Mouse (Mus musculus): ENCODE data around the gene Dnajc25. TPM values are rescaled to one million over a fixed set of nuclear protein-coding genes. Genes with fewer than 3 reads are reported as not detected.

The Dnajc25 gene
- polyA plus RNA-seq, 1 experiment from 2014 or later: 6.5 TPM

- Histone ChIP-seq H3K9me3 (ENCODE audit: control insufficient read depth, low read length) (no peaks in the 10 kb centered on the region), H3K9ac (ENCODE audit: low read depth, low read length) (no peak overlapping the region), H3K4me2 (replicated peaks; ENCODE audit: low read depth, low read length) (no peak overlapping the region), H3K27ac (ENCODE audit: low read depth, low read length) (no peak overlapping the region), H3K36me3 (ENCODE audit: control insufficient read depth, insufficient read depth, low read length) (no peaks in the 10 kb centered on the region), H3K27me3 (ENCODE audit: control insufficient read depth, insufficient read depth, low read length) (no peaks in the 10 kb centered on the region), H3K4me3 (ENCODE audit: low read depth, low read length) (no peak overlapping the region), H3K4me1 (replicated peaks; ENCODE audit: control insufficient read depth, insufficient read depth, low read length) (no peaks in the 10 kb centered on the region)
- 97% methylated on average over 1 of the region's 1 CpGs for WGBS
- DNase-seq (ENCODE audit: low spot score): no peak
- ATAC-seq (ENCODE audit: low FRiP score): no peak
These were observed 3.8 kb downstream of the Dnajc25 start for GRCm38 (mm10) chr4:58998688-58999087.

- H3K9me3 ChIP-seq (ENCODE audit: control insufficient read depth, low read length): no peaks in the 10 kb centered on the region
- no peaks in the 10 kb centered on the region for H3K27me3 ChIP-seq (ENCODE audit: control insufficient read depth, insufficient read depth, low read length)
- no peak overlapping the region for H3K4me3 ChIP-seq (ENCODE audit: low read depth, low read length)
- H3K27ac ChIP-seq (ENCODE audit: low read depth, low read length): no peak overlapping the region
- ATAC-seq (ENCODE audit: low FRiP score): no peak
- peak; percentile 76 for DNase-seq (ENCODE audit: low spot score)
- WGBS: 22% methylated on average over 2 of the region's 2 CpGs
- no peak overlapping the region for H3K4me2 ChIP-seq (replicated peaks; ENCODE audit: low read depth, low read length)
- H3K4me1 ChIP-seq (replicated peaks; ENCODE audit: control insufficient read depth, insufficient read depth, low read length): no peaks in the 10 kb centered on the region; the same call in 1 of the 2 replicates
- no peaks in the 10 kb centered on the region for H3K36me3 ChIP-seq (ENCODE audit: control insufficient read depth, insufficient read depth, low read length)
- no peak overlapping the region for H3K9ac ChIP-seq (ENCODE audit: low read depth, low read length)
These were observed 4.8 kb downstream of the Dnajc25 start for GRCm38 (mm10) chr4:58999686-59000085.

GRCm38 (mm10) chr4:59000614-59001013 lies 5.8 kb downstream of the Dnajc25 start:
- WGBS: 2% methylated on average over 2 of the region's 2 CpGs
- H3K4me3 ChIP-seq (ENCODE audit: low read depth, low read length): no peak overlapping the region
- H3K27me3 ChIP-seq (ENCODE audit: control insufficient read depth, insufficient read depth, low read length): no peaks in the 10 kb centered on the region
- DNase-seq (ENCODE audit: low spot score) (peak; percentile 36), ATAC-seq (ENCODE audit: low FRiP score) (no peak)
- H3K27ac ChIP-seq (ENCODE audit: low read depth, low read length): no peak overlapping the region
- H3K9ac ChIP-seq (ENCODE audit: low read depth, low read length): no peak overlapping the region
- H3K4me1 ChIP-seq (replicated peaks; ENCODE audit: control insufficient read depth, insufficient read depth, low read length): no peaks in the 10 kb centered on the region; the same call in 1 of the 2 replicates
- H3K9me3 ChIP-seq (ENCODE audit: control insufficient read depth, low read length): no peaks in the 10 kb centered on the region
- no peak overlapping the region for H3K4me2 ChIP-seq (replicated peaks; ENCODE audit: low read depth, low read length)
- H3K36me3 ChIP-seq (ENCODE audit: control insufficient read depth, insufficient read depth, low read length): no peaks in the 10 kb centered on the region

GRCm38 (mm10) chr4:59002948-59003805 lies 8.3 kb downstream of the Dnajc25 start, which contains the start of gene Gm20503:
Gene Gm20503, plus strand, starts transcription at chr4:59003210.
- peak within 1 kb of the TSS; percentile 85 for H3K9ac ChIP-seq (ENCODE audit: low read depth, low read length)
- H3K4me3 ChIP-seq (ENCODE audit: low read depth, low read length): peak within 1 kb of the TSS; percentile 88
- peak within 1 kb of the TSS; percentile 68 for H3K4me2 ChIP-seq (replicated peaks; ENCODE audit: low read depth, low read length)
- under 1% methylated on average over 67 of the region's 89 CpGs for WGBS
- no peaks in the 10 kb centered on the region for H3K9me3 ChIP-seq (ENCODE audit: control insufficient read depth, low read length)
- peak; percentile 99 for ATAC-seq (ENCODE audit: low FRiP score)
- DNase-seq (ENCODE audit: low spot score): peak; percentile 96
- H3K27ac ChIP-seq (ENCODE audit: low read depth, low read length): peak within 1 kb of the TSS; percentile 88
- no peaks in the 10 kb centered on the region for H3K27me3 ChIP-seq (ENCODE audit: control insufficient read depth, insufficient read depth, low read length)
- H3K36me3 ChIP-seq (ENCODE audit: control insufficient read depth, insufficient read depth, low read length): no peaks in the 10 kb centered on the region
- H3K4me1 ChIP-seq (replicated peaks; ENCODE audit: control insufficient read depth, insufficient read depth, low read length): no peaks in the 10 kb centered on the region; the same call in 1 of the 2 replicates

- Histone ChIP-seq H3K4me1 (replicated peaks; ENCODE audit: control insufficient read depth, insufficient read depth, low read length) (no peaks in the 10 kb centered on the region; the same call in 1 of the 2 replicates), H3K27ac (ENCODE audit: low read depth, low read length) (no peak overlapping the region), H3K36me3 (ENCODE audit: control insufficient read depth, insufficient read depth, low read length) (no peaks in the 10 kb centered on the region), H3K9ac (ENCODE audit: low read depth, low read length) (peak overlapping the region; percentile 85), H3K27me3 (ENCODE audit: control insufficient read depth, insufficient read depth, low read length) (no peaks in the 10 kb centered on the region), H3K4me3 (ENCODE audit: low read depth, low read length) (peak overlapping the region; percentile 88), H3K9me3 (ENCODE audit: control insufficient read depth, low read length) (no peaks in the 10 kb centered on the region), H3K4me2 (replicated peaks; ENCODE audit: low read depth, low read length) (peak overlapping the region; percentile 68)
- WGBS: 38% methylated on average over 7 of the region's 7 CpGs
- no peak for DNase-seq (ENCODE audit: low spot score)
- no peak for ATAC-seq (ENCODE audit: low FRiP score)
These were observed 8.9 kb downstream of the Dnajc25 start for GRCm38 (mm10) chr4:59003806-59004200.

- H3K9me3 ChIP-seq (ENCODE audit: control insufficient read depth, low read length): no peaks in the 10 kb centered on the region
- no peaks in the 10 kb centered on the region for H3K27me3 ChIP-seq (ENCODE audit: control insufficient read depth, insufficient read depth, low read length)
- H3K9ac ChIP-seq (ENCODE audit: low read depth, low read length): no peak overlapping the region
- H3K27ac ChIP-seq (ENCODE audit: low read depth, low read length): no peak overlapping the region
- no peak overlapping the region for H3K4me3 ChIP-seq (ENCODE audit: low read depth, low read length)
- no peaks in the 10 kb centered on the region for H3K36me3 ChIP-seq (ENCODE audit: control insufficient read depth, insufficient read depth, low read length)
- ATAC-seq (ENCODE audit: low FRiP score) (no peak), DNase-seq (ENCODE audit: low spot score) (no peak)
- WGBS: 58% methylated on average over 8 of the region's 8 CpGs
- H3K4me1 ChIP-seq (replicated peaks; ENCODE audit: control insufficient read depth, insufficient read depth, low read length): no peaks in the 10 kb centered on the region; the same call in 1 of the 2 replicates
- no peak overlapping the region for H3K4me2 ChIP-seq (replicated peaks; ENCODE audit: low read depth, low read length)
These were observed 11.3 kb downstream of the Dnajc25 start for GRCm38 (mm10) chr4:59006211-59006610.

GRCm38 (mm10) chr4:59007016-59007415 lies 12.2 kb downstream of the Dnajc25 start:
- no peak overlapping the region for H3K27ac ChIP-seq (ENCODE audit: low read depth, low read length)
- no peak overlapping the region for H3K4me3 ChIP-seq (ENCODE audit: low read depth, low read length)
- H3K4me2 ChIP-seq (replicated peaks; ENCODE audit: low read depth, low read length): no peak overlapping the region
- ATAC-seq (ENCODE audit: low FRiP score): no peak
- DNase-seq (ENCODE audit: low spot score): no peak
- H3K9ac ChIP-seq (ENCODE audit: low read depth, low read length): no peak overlapping the region
- WGBS: 81% methylated on average over 6 of the region's 6 CpGs
- no peaks in the 10 kb centered on the region for H3K36me3 ChIP-seq (ENCODE audit: control insufficient read depth, insufficient read depth, low read length)
- no peaks in the 10 kb centered on the region; the same call in 1 of the 2 replicates for H3K4me1 ChIP-seq (replicated peaks; ENCODE audit: control insufficient read depth, insufficient read depth, low read length)
- no peaks in the 10 kb centered on the region for H3K9me3 ChIP-seq (ENCODE audit: control insufficient read depth, low read length)
- H3K27me3 ChIP-seq (ENCODE audit: control insufficient read depth, insufficient read depth, low read length): no peaks in the 10 kb centered on the region

GRCm38 (mm10) chr4:59007974-59008373 lies 13.1 kb downstream of the Dnajc25 start:
- Histone ChIP-seq H3K9me3 (ENCODE audit: control insufficient read depth, low read length) (no peaks in the 10 kb centered on the region), H3K9ac (ENCODE audit: low read depth, low read length) (no peak overlapping the region), H3K36me3 (ENCODE audit: control insufficient read depth, insufficient read depth, low read length) (no peaks in the 10 kb centered on the region), H3K4me2 (replicated peaks; ENCODE audit: low read depth, low read length) (no peak overlapping the region), H3K4me1 (replicated peaks; ENCODE audit: control insufficient read depth, insufficient read depth, low read length) (no peaks in the 10 kb centered on the region; the same call in 1 of the 2 replicates), H3K27ac (ENCODE audit: low read depth, low read length) (no peak overlapping the region), H3K4me3 (ENCODE audit: low read depth, low read length) (no peak overlapping the region), H3K27me3 (ENCODE audit: control insufficient read depth, insufficient read depth, low read length) (no peaks in the 10 kb centered on the region)
- ATAC-seq (ENCODE audit: low FRiP score) (no peak), DNase-seq (ENCODE audit: low spot score) (no peak)
- WGBS: 83% methylated on average over 5 of the region's 5 CpGs

GRCm38 (mm10) chr4:59009186-59009585 lies 14.3 kb downstream of the Dnajc25 start:
- H3K36me3 ChIP-seq (ENCODE audit: control insufficient read depth, insufficient read depth, low read length): no peaks in the 10 kb centered on the region
- no peak overlapping the region for H3K4me2 ChIP-seq (replicated peaks; ENCODE audit: low read depth, low read length)
- H3K27ac ChIP-seq (ENCODE audit: low read depth, low read length): no peak overlapping the region
- H3K27me3 ChIP-seq (ENCODE audit: control insufficient read depth, insufficient read depth, low read length): no peaks in the 10 kb centered on the region
- DNase-seq (ENCODE audit: low spot score) (no peak), ATAC-seq (ENCODE audit: low FRiP score) (no peak)
- WGBS: 86% methylated on average over 7 of the region's 7 CpGs
- no peak overlapping the region for H3K4me3 ChIP-seq (ENCODE audit: low read depth, low read length)
- no peaks in the 10 kb centered on the region; the same call in 1 of the 2 replicates for H3K4me1 ChIP-seq (replicated peaks; ENCODE audit: control insufficient read depth, insufficient read depth, low read length)
- no peaks in the 10 kb centered on the region for H3K9me3 ChIP-seq (ENCODE audit: control insufficient read depth, low read length)
- no peak overlapping the region for H3K9ac ChIP-seq (ENCODE audit: low read depth, low read length)

All from hindbrain, embryonic 11.5 days (tissue).